Mouse (Mus musculus) kidney, postnatal 25 days (tissue): ENCODE data around the gene Gcnt4.

Experiments
- DNase-seq, 2 experiments: peaks; one replicate each; pipeline ENCODE4 v3.0.0; 2021; ENCODE audit warnings: mixed read lengths in 2 of 2

The Gcnt4 gene

GRCm38 (mm10) chr13:96951880-96952279 lies 27.4 kb downstream of the Gcnt4 start:
- DNase-seq: no peak

- DNase-seq: no peak
These were observed 32.0 kb downstream of the Gcnt4 start for GRCm38 (mm10) chr13:96956466-96956865.

- no peak for DNase-seq
These were observed 35.5 kb downstream of the Gcnt4 start for GRCm38 (mm10) chr13:96960019-96960418.

- DNase-seq: no peak
These were observed 37.1 kb downstream of the Gcnt4 start for GRCm38 (mm10) chr13:96961366-96962157.

- DNase-seq: no peak
These were observed 38.3 kb downstream of the Gcnt4 start for GRCm38 (mm10) chr13:96962801-96963200.

- no peak for DNase-seq
These were observed 40.5 kb downstream of the Gcnt4 start for GRCm38 (mm10) chr13:96964981-96965380.

- DNase-seq: no peak
These were observed 42.0 kb downstream of the Gcnt4 start for GRCm38 (mm10) chr13:96966210-96967089.

- DNase-seq: no peak
These were observed 42.6 kb downstream of the Gcnt4 start for GRCm38 (mm10) chr13:96967091-96967490.

GRCm38 (mm10) chr13:96967822-96968221 lies 43.3 kb downstream of the Gcnt4 start:
- DNase-seq: no peak

- no peak for DNase-seq
These were observed 46.6 kb downstream of the Gcnt4 start for GRCm38 (mm10) chr13:96971076-96971475.

GRCm38 (mm10) chr13:96971861-96972282 lies 47.4 kb downstream of the Gcnt4 start:
- DNase-seq: no peak

- no peak for DNase-seq
These were observed 48.8 kb downstream of the Gcnt4 start for GRCm38 (mm10) chr13:96973318-96973717.

GRCm38 (mm10) chr13:96976986-96977595 lies 52.6 kb downstream of the Gcnt4 start:
- no peak for DNase-seq

GRCm38 (mm10) chr13:96980561-96980960 lies 56.1 kb downstream of the Gcnt4 start:
- DNase-seq: no peak

- peak; percentile 70 to 75 for DNase-seq
These were observed 59.0 kb downstream of the Gcnt4 start for GRCm38 (mm10) chr13:96983251-96984126.

- no peak for DNase-seq
These were observed 60.2 kb downstream of the Gcnt4 start for GRCm38 (mm10) chr13:96984688-96985087.

- peak; percentile 38 to 66 for DNase-seq
These were observed 61.2 kb downstream of the Gcnt4 start for GRCm38 (mm10) chr13:96985599-96986275.

GRCm38 (mm10) chr13:96989129-96989528 lies 64.6 kb downstream of the Gcnt4 start:
- DNase-seq: no peak

GRCm38 (mm10) chr13:96990045-96990444 lies 65.6 kb downstream of the Gcnt4 start:
- DNase-seq: no peak

- peak in 1 of 2 experiments; percentile 32 for DNase-seq
These were observed 66.2 kb downstream of the Gcnt4 start for GRCm38 (mm10) chr13:96990561-96991265.
